Mouse (Mus musculus): ENCODE results near the gene Dppa2.

DNA sequence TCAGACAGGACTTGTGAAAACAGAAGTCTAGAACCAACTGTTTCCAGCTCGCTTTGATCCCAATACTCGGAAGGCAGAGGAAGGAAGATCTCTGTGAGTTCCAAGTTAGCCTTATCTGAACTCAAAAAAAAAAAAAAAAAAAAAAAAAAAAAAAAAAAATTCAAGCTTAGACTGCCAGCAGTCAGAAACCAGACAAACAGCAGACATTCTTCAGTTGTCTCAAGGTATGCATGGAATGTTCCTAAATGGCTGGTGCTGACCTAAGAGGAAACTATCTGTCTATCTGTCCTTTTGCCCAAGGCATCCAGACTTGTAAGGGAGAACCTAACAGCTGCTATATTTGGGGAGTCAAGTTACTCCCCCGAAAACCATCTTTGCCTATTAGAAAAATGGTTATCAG lies 275 bp downstream of the Dppa2 start:
- no peak for TF ChIP-seq CHD2 (IDR thresholded peaks at IDR 0.05; ENCODE audit: low read depth, low read length)
- TF ChIP-seq HCFC1 (IDR thresholded peaks at IDR 0.05; ENCODE audit: borderline replicate concordance, insufficient read depth, low read length) = no peak
- no peak for TF ChIP-seq MAFK (IDR thresholded peaks at IDR 0.05; ENCODE audit: insufficient read depth, low read depth, low read length)
- no peak for TF ChIP-seq ZC3H11A (IDR thresholded peaks at IDR 0.05; ENCODE audit: borderline replicate concordance, low read depth, low read length)

Measured in ES-E14 (cell line).